Comparison of ENCODE assay signal across 7 mouse cellular contexts in the genomic region with DNA sequence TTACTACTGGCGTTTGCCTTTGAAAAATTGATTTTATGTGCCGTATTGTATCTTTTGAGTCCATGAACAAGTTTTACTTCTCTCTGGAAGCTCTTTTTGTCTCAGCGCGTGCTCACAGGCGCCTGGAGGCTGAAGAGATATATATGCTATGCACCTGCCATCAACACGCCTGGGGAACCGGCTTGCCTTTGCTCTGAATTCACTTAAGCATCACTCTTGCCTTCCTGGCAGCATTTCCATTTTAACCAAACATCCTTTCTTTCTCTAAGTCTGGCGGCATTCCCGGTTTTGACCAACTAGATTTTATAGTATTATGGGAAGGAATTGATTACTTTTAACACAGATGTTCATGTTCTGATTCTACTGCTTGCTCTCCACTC.
A peak's percentile ranks its signal among the peaks of the same experiment; 100 is the strongest.
DNase-seq lines count a peak whose midpoint lies in the region; ATAC-seq lines count a peak whose summit lies in the region.

No protein-coding gene starts in this region.

- no peaks in the 10 kb centered on the region for H3K36me3 ChIP-seq in megakaryocyte, embryonic 14.5 days (replicated peaks; ENCODE audit: low read length)
- H3K36me3 ChIP-seq in forebrain, embryonic 16.5 days (ENCODE audit: control insufficient read depth, insufficient read depth), result no peaks in the 10 kb centered on the region
- no peaks in the 10 kb centered on the region for H3K36me3 ChIP-seq in macrophage (ENCODE audit: inconsistent target)

- peak; percentile 68 for DNase-seq in thymus, postnatal 4 days
- no peak for DNase-seq in left cerebral cortex, postnatal 10 days (ENCODE audit: extremely low spot score in 1 of 2, low spot score in 2 of 2)
- no peak for DNase-seq in adrenal gland, postnatal 14 days

- intact Hi-C loops in left cerebral cortex, postnatal 10 days (cut with DNase I), result loop anchor here (2.0 kb wide), 1 partner anchor 111 kb away; no protein-coding TSS in a partner anchor

- H3K4me3 ChIP-seq in megakaryocyte, embryonic 14.5 days (replicated peaks), result peak overlapping the region; percentile 91
- H3K4me3 ChIP-seq in forebrain, embryonic 16.5 days (replicated peaks; ENCODE audit: low read length), result peak overlapping the region; percentile 51
- peak overlapping the region; percentile 20; the same call in 1 of the 2 replicates for H3K4me3 ChIP-seq in macrophage (ENCODE audit: inconsistent target)

- H3K79me2 ChIP-seq in macrophage (ENCODE audit: inconsistent target), result no peaks in the 10 kb centered on the region

- peaks cover 36% of the 10 kb centered on the region for H3K27me3 ChIP-seq in megakaryocyte, embryonic 14.5 days (replicated peaks)
- 0 out of 2 replicates have a peak, but pooled peaks cover 4% of the 10 kb centered on the region for H3K27me3 ChIP-seq in forebrain, embryonic 16.5 days (replicated peaks; ENCODE audit: control insufficient read depth, insufficient read depth, low read length)

- ATAC-seq in megakaryocyte, adult 5-6 weeks (ENCODE audit: poor library complexity, severe bottlenecking), result no peak
- ATAC-seq in forebrain, embryonic 16.5 days, result no peak

- H3K9ac ChIP-seq in forebrain, embryonic 16.5 days (replicated peaks; ENCODE audit: low read depth, low read length), result no peak overlapping the region

- no peak overlapping the region for H3K27ac ChIP-seq in forebrain, embryonic 16.5 days (ENCODE audit: low read length)
- no peak overlapping the region for H3K27ac ChIP-seq in macrophage

- peaks cover 18% of the 10 kb centered on the region for H3K4me1 ChIP-seq in megakaryocyte, embryonic 14.5 days
- H3K4me1 ChIP-seq in forebrain, embryonic 16.5 days (replicated peaks; ENCODE audit: control insufficient read depth, insufficient read depth, low read length), result peaks cover 20% of the 10 kb centered on the region

- H3K4me2 ChIP-seq in forebrain, embryonic 16.5 days (ENCODE audit: low read length), result peak overlapping the region; percentile 70

- 40% methylated on average over 9 of the region's 9 CpGs for WGBS in forebrain, embryonic 16.5 days
- WGBS in macrophage (ENCODE audit: missing documents), result 65% methylated on average over 9 of the region's 9 CpGs

- no peaks in the 10 kb centered on the region for H3K9me3 ChIP-seq in megakaryocyte, embryonic 14.5 days
- H3K9me3 ChIP-seq in forebrain, embryonic 16.5 days (ENCODE audit: control insufficient read depth, low read length), result no peaks in the 10 kb centered on the region

Comparison
In these comparisons a context has a peak if more than half of its experiments do, and no peak if none do; other contexts are left out.
1. H3K4me3 ChIP-seq: peak in every context shown above with its lines; median percentile 91 in megakaryocyte, embryonic 14.5 days; 51 in forebrain, embryonic 16.5 days; 20 in macrophage.